Mouse (Mus musculus): Measurements from ENCODE around the gene Col4a4. TPM values are rescaled to one million over a fixed set of nuclear protein-coding genes. Genes with fewer than 3 reads are reported as not detected.

Col4a4 gene
- polyA plus RNA-seq (2012; ENCODE audit: insufficient read depth, insufficient read length, missing spikeins), result 0.75 and 1.0 TPM in 2 replicates

- no peaks in the 10 kb centered on the region for H3K4me1 ChIP-seq (ENCODE audit: control insufficient read depth, insufficient read depth, insufficient read length, low read length)
- H3K27ac ChIP-seq (replicated peaks; ENCODE audit: low read depth, low read length), result no peak within 1 kb of the TSS
- H3K4me3 ChIP-seq (ENCODE audit: insufficient read depth, low read depth, low read length), result peak within 1 kb of the TSS; percentile 31
Measured at GRCm38 (mm10) chr1:82586713-82587399, at the start of gene Col4a4, which contains the start of gene Col4a3. Gene Col4a4 (minus strand): TSS chr1:82586849. Gene Col4a3 (plus strand): TSS chr1:82586921.

GRCm38 (mm10) chr1:82636321-82636720 lies 49.7 kb upstream of the Col4a4 start:
- Histone ChIP-seq H3K4me3 (ENCODE audit: insufficient read depth, low read depth, low read length) (no peak overlapping the region), H3K4me1 (ENCODE audit: control insufficient read depth, insufficient read depth, insufficient read length, low read length) (no peaks in the 10 kb centered on the region), H3K27ac (replicated peaks; ENCODE audit: low read depth, low read length) (no peak overlapping the region)

GRCm38 (mm10) chr1:82635254-82635620 lies 48.6 kb upstream of the Col4a4 start:
- Histone ChIP-seq H3K27ac (replicated peaks; ENCODE audit: low read depth, low read length) (no peak overlapping the region), H3K4me1 (ENCODE audit: control insufficient read depth, insufficient read depth, insufficient read length, low read length) (no peaks in the 10 kb centered on the region)

GRCm38 (mm10) chr1:82634545-82635253 lies 48.0 kb upstream of the Col4a4 start:
- Histone ChIP-seq H3K27ac (replicated peaks; ENCODE audit: low read depth, low read length) (no peak overlapping the region), H3K4me3 (ENCODE audit: insufficient read depth, low read depth, low read length) (no peak overlapping the region), H3K4me1 (ENCODE audit: control insufficient read depth, insufficient read depth, insufficient read length, low read length) (no peaks in the 10 kb centered on the region)

More at GRCm38 (mm10) chr1:82635254-82635620, 48.6 kb upstream of the Col4a4 start:
- no peak overlapping the region for H3K4me3 ChIP-seq (ENCODE audit: insufficient read depth, low read depth, low read length)

GRCm38 (mm10) chr1:82631169-82631792 lies 44.6 kb upstream of the Col4a4 start:
- H3K27ac ChIP-seq (replicated peaks; ENCODE audit: low read depth, low read length), result no peak overlapping the region
- H3K4me1 ChIP-seq (ENCODE audit: control insufficient read depth, insufficient read depth, insufficient read length, low read length), result no peaks in the 10 kb centered on the region
- H3K4me3 ChIP-seq (ENCODE audit: insufficient read depth, low read depth, low read length), result no peak overlapping the region

GRCm38 (mm10) chr1:82629495-82629894 lies 42.8 kb upstream of the Col4a4 start:
- no peak overlapping the region for H3K27ac ChIP-seq (replicated peaks; ENCODE audit: low read depth, low read length)
- H3K4me3 ChIP-seq (ENCODE audit: insufficient read depth, low read depth, low read length), result no peak overlapping the region
- H3K4me1 ChIP-seq (ENCODE audit: control insufficient read depth, insufficient read depth, insufficient read length, low read length), result no peaks in the 10 kb centered on the region

- H3K27ac ChIP-seq (replicated peaks; ENCODE audit: low read depth, low read length), result no peak overlapping the region
- H3K4me3 ChIP-seq (ENCODE audit: insufficient read depth, low read depth, low read length), result no peak overlapping the region
- H3K4me1 ChIP-seq (ENCODE audit: control insufficient read depth, insufficient read depth, insufficient read length, low read length), result no peaks in the 10 kb centered on the region
Measured at GRCm38 (mm10) chr1:82627652-82628051, 41.0 kb upstream of the Col4a4 start.

GRCm38 (mm10) chr1:82625474-82625873 lies 38.8 kb upstream of the Col4a4 start:
- Histone ChIP-seq H3K27ac (replicated peaks; ENCODE audit: low read depth, low read length) (no peak overlapping the region), H3K4me3 (ENCODE audit: insufficient read depth, low read depth, low read length) (no peak overlapping the region), H3K4me1 (ENCODE audit: control insufficient read depth, insufficient read depth, insufficient read length, low read length) (no peaks in the 10 kb centered on the region)

GRCm38 (mm10) chr1:82624934-82625333 lies 38.3 kb upstream of the Col4a4 start:
- no peak overlapping the region for H3K27ac ChIP-seq (replicated peaks; ENCODE audit: low read depth, low read length)
- no peaks in the 10 kb centered on the region for H3K4me1 ChIP-seq (ENCODE audit: control insufficient read depth, insufficient read depth, insufficient read length, low read length)
- H3K4me3 ChIP-seq (ENCODE audit: insufficient read depth, low read depth, low read length), result no peak overlapping the region

GRCm38 (mm10) chr1:82619981-82620380 lies 33.3 kb upstream of the Col4a4 start:
- Histone ChIP-seq H3K4me1 (ENCODE audit: control insufficient read depth, insufficient read depth, insufficient read length, low read length) (no peaks in the 10 kb centered on the region), H3K4me3 (ENCODE audit: insufficient read depth, low read depth, low read length) (no peak overlapping the region), H3K27ac (replicated peaks; ENCODE audit: low read depth, low read length) (no peak overlapping the region)

GRCm38 (mm10) chr1:82618592-82618991 lies 31.9 kb upstream of the Col4a4 start:
- Histone ChIP-seq H3K4me1 (ENCODE audit: control insufficient read depth, insufficient read depth, insufficient read length, low read length) (no peaks in the 10 kb centered on the region), H3K4me3 (ENCODE audit: insufficient read depth, low read depth, low read length) (no peak overlapping the region), H3K27ac (replicated peaks; ENCODE audit: low read depth, low read length) (no peak overlapping the region)

GRCm38 (mm10) chr1:82618001-82618400 lies 31.4 kb upstream of the Col4a4 start:
- H3K4me1 ChIP-seq (ENCODE audit: control insufficient read depth, insufficient read depth, insufficient read length, low read length), result no peaks in the 10 kb centered on the region
- no peak overlapping the region for H3K4me3 ChIP-seq (ENCODE audit: insufficient read depth, low read depth, low read length)
- H3K27ac ChIP-seq (replicated peaks; ENCODE audit: low read depth, low read length), result no peak overlapping the region

- no peak overlapping the region for H3K27ac ChIP-seq (replicated peaks; ENCODE audit: low read depth, low read length)
- no peak overlapping the region for H3K4me3 ChIP-seq (ENCODE audit: insufficient read depth, low read depth, low read length)
- H3K4me1 ChIP-seq (ENCODE audit: control insufficient read depth, insufficient read depth, insufficient read length, low read length), result 0 out of 2 replicates have a peak, but pooled peaks cover 2% of the 10 kb centered on the region
Measured at GRCm38 (mm10) chr1:82612061-82612660, 25.5 kb upstream of the Col4a4 start.

GRCm38 (mm10) chr1:82608646-82609262 lies 22.1 kb upstream of the Col4a4 start:
- no peak overlapping the region for H3K27ac ChIP-seq (replicated peaks; ENCODE audit: low read depth, low read length)
- no peak overlapping the region for H3K4me3 ChIP-seq (ENCODE audit: insufficient read depth, low read depth, low read length)
- H3K4me1 ChIP-seq (ENCODE audit: control insufficient read depth, insufficient read depth, insufficient read length, low read length), result 0 out of 2 replicates have a peak, but pooled peaks cover 2% of the 10 kb centered on the region

GRCm38 (mm10) chr1:82605856-82606255 lies 19.2 kb upstream of the Col4a4 start:
- H3K4me1 ChIP-seq (ENCODE audit: control insufficient read depth, insufficient read depth, insufficient read length, low read length), result 0 out of 2 replicates have a peak, but pooled peaks cover 2% of the 10 kb centered on the region
- H3K4me3 ChIP-seq (ENCODE audit: insufficient read depth, low read depth, low read length), result no peak overlapping the region
- H3K27ac ChIP-seq (replicated peaks; ENCODE audit: low read depth, low read length), result no peak overlapping the region

Data from brown adipose tissue, adult 24 weeks (tissue).